Mouse (Mus musculus): ENCODE results near the gene Ilkap. TPM values are rescaled to one million over a fixed set of nuclear protein-coding genes. Genes with fewer than 3 reads are reported as not detected.

Gene Ilkap
- total RNA-seq, 2 experiments from 2014 or later = 54.5 to 62.4 TPM

DNA sequence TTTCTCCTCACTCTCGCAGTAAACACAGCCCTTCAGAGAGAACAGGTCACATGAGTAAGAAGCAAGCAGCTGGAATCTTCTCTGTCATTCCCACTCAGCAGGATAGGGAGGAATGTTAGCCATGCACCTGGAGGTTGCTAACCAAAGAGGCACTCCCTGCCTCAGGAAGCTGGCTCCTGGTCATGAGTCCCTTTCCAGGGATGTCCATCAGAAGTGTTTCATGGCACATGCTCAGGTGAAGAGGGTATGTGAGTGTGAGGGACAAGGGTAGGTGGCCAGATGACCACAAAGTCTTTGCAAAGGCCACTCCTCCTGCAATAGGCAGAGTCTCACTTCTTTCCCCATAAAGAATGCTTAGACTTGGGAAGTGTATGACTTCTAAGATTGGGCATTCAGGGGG, 19.4 kb upstream of the Ilkap start:
- intact Hi-C loops (cut with DNase I) = no loop called here
- DNase-seq (ENCODE audit: low spot score in 2 of 2) = no peak

DNA sequence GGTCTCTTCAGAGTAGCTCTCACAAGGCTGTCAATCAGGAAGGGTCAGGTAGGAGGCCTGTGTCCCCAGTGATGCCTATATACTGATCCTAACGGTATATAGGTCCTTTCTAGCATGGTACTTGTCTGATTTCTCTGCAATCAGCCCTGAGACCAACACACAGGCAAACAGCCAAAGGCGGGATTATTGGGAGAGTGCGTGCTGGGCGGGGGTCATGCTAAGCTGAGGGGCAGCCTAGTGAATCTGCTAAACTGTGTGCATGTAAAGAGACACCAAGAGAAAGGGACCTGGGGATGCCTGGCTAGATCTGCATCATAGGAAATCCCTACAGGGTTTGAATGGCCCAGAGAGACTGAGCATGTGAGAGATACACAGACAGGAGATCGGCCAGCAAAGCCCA, 16.7 kb upstream of the Ilkap start:
- no peak for DNase-seq (ENCODE audit: low spot score in 2 of 2)
- intact Hi-C loops (cut with DNase I) = no loop called here

- intact Hi-C loops (cut with DNase I) = no loop called here
- no peak for DNase-seq (ENCODE audit: low spot score in 2 of 2)
Measured at GRCm38 (mm10) chr1:91414903-91415302, 16.3 kb upstream of the Ilkap start.

DNA sequence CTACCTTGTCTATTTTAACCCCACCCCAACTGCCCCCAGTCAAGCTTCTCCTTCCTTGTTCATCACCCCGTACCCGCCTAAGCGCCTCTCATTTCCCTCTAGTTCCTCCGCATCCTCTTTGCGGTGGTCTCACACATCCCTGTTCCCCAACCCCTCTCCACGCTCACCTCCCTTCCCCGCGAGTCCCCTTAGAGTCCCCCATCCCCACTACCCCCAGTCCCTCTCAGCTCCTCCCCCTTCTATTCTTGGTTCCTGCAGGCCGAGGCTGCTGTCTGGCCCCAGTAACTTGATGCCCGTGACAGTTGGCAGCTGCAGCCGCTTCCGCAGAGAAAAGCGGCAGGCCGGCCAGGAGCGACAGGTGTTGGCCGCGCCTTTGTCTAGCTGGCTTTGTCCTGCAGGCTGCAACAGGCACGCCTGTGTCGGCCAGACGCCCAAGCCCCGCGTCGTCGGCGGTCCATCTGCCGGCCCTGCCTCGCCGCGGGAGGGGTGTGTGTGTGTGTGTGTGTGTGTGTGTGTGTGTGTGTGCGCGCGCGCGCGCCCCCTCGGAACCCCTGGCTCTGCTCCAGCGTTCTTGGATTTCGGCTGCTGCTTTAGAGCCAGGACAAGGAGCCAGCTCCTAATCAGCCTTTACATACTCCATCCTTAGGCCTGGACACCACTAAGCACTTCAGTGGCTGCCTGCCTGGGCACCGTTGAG, 15.4 kb upstream of the Ilkap start, which contains the start of gene Hes6:
TSS of gene Hes6 (minus strand) at position 141 of the 697 bp plus-strand sequence.
- intact Hi-C loops (cut with DNase I) = no loop called here
- peak; percentile 53 to 65 for DNase-seq (ENCODE audit: low spot score in 2 of 2)

DNA sequence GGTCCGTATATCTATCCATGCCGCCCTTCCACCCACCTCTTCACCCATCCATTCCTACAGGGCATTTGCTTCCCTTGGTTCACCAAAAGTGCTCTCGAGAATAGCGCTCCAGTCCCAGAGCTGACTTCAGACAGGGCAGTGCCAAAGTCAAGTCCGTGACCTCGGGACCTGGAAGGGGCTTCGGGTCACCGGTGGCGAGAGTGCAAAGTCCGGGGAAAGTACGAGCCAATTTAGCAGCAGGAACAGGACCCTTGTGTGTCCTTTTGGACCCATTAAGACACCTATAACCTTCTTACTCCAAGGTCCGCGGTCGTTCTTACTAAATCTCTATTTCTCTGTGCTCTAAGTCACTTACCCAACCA, 14.9 kb upstream of the Ilkap start:
- no peak for DNase-seq (ENCODE audit: low spot score in 2 of 2)
- intact Hi-C loops (cut with DNase I) = no loop called here

- intact Hi-C loops (cut with DNase I) = no loop called here
- peak; percentile 87 to 89 for DNase-seq (ENCODE audit: low spot score in 2 of 2)
Measured at GRCm38 (mm10) chr1:91413030-91413506, 14.5 kb upstream of the Ilkap start.

- intact Hi-C loops (cut with DNase I) = no loop called here
- peak; percentile 26 to 27 for DNase-seq (ENCODE audit: low spot score in 2 of 2)
Measured at GRCm38 (mm10) chr1:91412286-91413029, 13.8 kb upstream of the Ilkap start.

DNA sequence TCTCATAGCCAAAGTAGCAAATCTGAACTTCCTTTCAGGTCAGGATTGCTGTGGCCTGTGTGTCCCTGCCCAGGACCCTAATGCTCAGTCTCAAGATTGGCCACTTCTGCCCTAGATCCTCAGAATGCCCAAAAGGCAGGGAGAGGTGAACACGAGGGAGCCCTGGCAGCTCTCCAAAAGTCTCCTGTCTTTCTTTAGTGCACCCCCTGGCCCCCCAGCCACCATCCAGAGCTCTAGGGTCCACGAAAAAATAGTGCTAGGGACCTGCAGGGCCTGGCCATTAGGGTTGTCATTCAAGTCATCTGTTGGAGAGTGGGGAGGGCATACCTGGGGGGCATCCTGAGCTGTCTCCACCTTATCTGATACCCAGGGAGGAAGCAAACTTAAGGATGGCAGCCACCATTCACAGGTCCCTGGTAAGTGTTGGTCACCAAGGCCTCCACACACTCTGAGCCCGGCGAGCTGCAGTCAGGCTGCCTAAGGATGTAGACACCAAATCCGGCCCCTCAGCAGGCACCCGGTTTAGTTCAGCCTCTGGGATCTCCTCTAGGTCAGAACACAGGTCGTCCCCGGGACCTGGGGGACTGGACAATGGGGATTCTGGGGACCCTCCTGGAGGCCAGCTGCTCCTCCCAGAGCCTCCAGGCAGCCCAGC, 13.1 kb upstream of the Ilkap start:
- intact Hi-C loops (cut with DNase I) = no loop called here
- DNase-seq (ENCODE audit: low spot score in 2 of 2) = no peak

GRCm38 (mm10) chr1:91407819-91408218, 9.2 kb upstream of the Ilkap start:
- no peak for DNase-seq (ENCODE audit: low spot score in 2 of 2)
- intact Hi-C loops (cut with DNase I) = no loop called here

DNA sequence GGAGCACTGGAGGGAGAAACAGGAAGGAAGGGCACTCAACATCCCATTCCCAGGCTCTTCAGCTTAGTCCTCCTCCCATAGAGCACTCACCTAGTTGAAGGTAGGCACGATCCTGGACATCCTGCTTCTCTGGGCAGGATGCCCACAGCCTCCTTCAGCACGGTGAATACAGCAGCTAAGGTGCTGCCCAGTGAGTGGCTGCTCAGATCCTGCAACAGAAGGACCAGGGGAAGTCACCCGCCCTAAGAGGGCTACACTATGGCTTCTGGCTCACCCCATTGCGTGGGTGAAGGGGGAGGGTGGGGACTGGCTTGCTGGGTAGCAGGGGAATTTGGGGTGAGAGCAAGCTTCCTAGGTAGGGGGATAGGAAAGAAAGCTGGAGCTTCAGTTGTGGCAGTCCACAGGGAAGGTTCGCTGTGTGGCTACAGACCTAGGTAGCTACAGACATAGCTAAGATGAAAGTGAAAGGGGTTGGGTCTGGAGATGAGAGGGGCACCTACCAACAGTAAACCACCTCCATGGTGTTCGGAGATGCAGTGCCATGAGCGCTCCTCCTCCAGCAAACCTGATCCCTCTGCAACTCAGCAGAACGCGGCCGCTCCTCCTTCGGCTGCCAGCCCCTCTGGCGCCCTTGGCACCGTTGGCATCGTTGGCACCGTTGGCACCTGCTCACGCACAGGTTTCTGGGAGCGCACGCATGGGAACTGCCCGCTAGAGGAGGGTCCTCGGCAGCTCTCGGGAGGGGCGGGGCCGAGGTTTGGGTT, 7.0 kb upstream of the Ilkap start:
- intact Hi-C loops (cut with DNase I) = no loop called here

DNA sequence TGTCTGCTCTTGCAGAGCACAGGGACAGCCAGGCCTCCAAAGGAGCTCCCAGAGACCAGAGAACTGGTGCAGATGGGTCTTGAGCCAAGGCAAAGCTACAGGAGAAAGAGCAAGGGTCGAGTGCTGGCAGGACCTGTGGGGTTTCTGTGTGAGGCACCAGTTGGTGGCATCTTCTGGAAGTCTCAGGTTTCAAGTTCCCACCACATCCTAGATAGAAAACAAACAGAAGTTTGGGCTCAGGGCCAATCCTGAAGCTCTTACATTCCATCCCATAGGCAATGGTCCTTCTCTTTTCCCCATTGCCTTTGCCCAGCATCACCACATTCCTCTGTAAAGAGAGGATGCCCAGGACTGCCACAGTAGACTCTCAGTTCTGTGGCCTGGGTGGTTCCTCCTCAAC, 6.4 kb upstream of the Ilkap start:
- intact Hi-C loops (cut with DNase I) = no loop called here
- no peak for DNase-seq (ENCODE audit: low spot score in 2 of 2)

More for the DNA sequence above, 7.0 kb upstream of the Ilkap start:
- DNase-seq (ENCODE audit: low spot score in 2 of 2) = no peak

DNA sequence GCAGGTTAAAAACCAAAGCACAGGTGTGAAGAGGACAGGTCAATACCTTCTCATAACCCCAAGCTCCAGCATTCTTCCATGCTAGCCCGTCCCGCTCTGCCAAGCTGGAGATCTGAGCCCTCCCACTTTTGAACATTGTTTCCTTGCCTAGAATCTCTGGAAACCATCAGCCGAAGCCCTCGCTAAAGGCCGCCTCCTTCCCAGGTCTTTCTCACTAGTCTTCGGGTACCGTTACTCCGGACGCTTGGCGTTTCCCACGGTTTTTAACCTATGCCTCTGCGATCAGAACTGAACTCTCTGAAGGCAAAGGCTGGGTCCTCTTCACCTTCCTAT, 722 bp downstream of the Ilkap start:
- DNase-seq (ENCODE audit: low spot score in 2 of 2) = peak in 1 of 2 experiments; percentile 16
- intact Hi-C loops (cut with DNase I) = no loop called here

DNA sequence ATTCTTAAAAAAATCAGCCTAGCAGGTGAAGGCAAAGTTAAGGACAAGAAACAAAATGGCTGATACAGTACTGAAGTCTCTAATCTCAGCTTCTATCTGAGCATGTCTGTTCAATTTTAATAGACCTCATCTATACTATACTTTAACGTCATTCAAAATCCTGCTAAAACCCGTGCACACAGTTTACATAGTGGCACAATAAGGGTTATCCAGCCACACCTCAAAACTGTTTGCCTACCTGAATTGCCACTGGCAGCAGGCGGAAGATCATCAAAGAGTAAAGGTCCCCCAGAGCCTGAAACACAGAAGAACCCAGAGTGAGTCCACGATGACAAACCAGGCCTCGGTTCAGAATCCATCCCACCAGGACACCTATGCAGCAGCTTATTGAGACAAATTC, 8.2 kb downstream of the Ilkap start:
- no peak for DNase-seq (ENCODE audit: low spot score in 2 of 2)
- intact Hi-C loops (cut with DNase I) = no loop called here

GRCm38 (mm10) chr1:91381091-91381471, 17.5 kb downstream of the Ilkap start:
- no peak for DNase-seq (ENCODE audit: low spot score in 2 of 2)
- intact Hi-C loops (cut with DNase I) = no loop called here

DNA sequence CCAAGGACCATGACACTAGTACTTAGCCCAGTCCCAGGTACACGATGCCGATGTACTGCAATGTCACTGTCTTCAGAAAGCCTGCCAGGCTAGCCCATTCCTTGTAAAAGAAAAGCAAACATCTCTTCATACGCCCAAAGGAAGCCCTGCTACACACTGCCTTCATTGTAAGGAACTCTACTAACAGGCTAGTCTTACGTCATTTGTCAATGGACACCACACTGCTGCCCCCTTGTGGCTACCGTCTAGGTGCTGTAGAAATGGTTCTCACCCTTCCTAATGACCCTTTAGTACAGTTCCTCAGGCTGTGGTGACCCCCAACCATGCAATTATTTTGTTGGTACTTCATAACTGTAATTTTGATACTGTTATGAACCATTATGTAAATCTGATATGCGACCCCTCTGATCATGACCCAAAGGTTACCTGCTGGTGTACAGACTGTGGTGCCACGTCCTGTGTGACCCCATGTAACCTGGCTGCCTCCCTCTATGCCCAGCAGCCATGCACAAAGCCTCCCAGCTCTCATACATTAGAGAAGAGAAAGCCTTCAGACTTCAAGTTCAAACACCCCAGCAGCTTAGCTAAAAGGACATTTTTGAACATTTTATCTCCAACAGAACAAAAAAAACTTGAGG, 18.0 kb downstream of the Ilkap start:
- intact Hi-C loops (cut with DNase I) = no loop called here

GRCm38 (mm10) chr1:91373414-91373835, 25.2 kb downstream of the Ilkap start:
- no peak for DNase-seq (ENCODE audit: low spot score in 2 of 2)
- intact Hi-C loops (cut with DNase I) = no loop called here

More for the DNA sequence above, 18.0 kb downstream of the Ilkap start:
- peak; percentile 47 to 63 for DNase-seq (ENCODE audit: low spot score in 2 of 2)

GRCm38 (mm10) chr1:91370055-91370454, 28.6 kb downstream of the Ilkap start:
- no peak for DNase-seq (ENCODE audit: low spot score in 2 of 2)
- intact Hi-C loops (cut with DNase I) = no loop called here

DNA sequence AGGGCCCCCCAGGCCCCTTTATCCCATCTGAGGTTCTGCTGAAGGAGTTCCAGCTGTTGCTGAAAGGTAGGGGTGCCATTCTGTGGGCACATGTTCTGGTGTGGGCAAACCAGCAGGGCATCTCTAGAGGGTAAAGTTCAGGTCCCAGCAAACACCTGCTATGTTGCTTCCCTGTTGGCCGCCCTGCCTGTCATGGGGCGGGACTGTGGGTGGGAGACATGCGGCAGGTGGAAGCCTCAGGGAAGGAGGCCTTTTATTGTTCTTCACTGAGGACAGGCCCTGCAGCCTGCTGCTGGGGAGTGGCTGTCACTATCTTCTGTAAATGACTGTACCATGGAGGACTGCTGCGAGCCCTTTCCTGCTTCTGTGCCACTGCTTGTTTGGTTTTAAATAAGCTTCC, 29.2 kb downstream of the Ilkap start:
- intact Hi-C loops (cut with DNase I) = no loop called here
- DNase-seq (ENCODE audit: low spot score in 2 of 2) = no peak

GRCm38 (mm10) chr1:91367295-91367694, 31.3 kb downstream of the Ilkap start:
- intact Hi-C loops (cut with DNase I) = no loop called here
- DNase-seq (ENCODE audit: low spot score in 2 of 2) = no peak
